Mouse (Mus musculus) left cerebral cortex, postnatal 10 days (tissue): ENCODE data around the gene Gm17482. TPM values are rescaled to one million over a fixed set of nuclear protein-coding genes. Genes with fewer than 3 reads are reported as not detected.

Experiments used
- DNase-seq, 2 experiments: peaks; one replicate each; pipeline ENCODE4 v3.0.0; 2021 to 2022; ENCODE audit warnings: low spot score in 2 of 2, mixed read lengths in 1 of 2; ENCODE audit errors: extremely low spot score in 1 of 2
- intact Hi-C: fragments of 180-260 bp; cut with DNase I; formaldehyde crosslinking; loops from one replicate; pipeline ENCODE4 v1.15.1; 2025
- total RNA-seq, 2 experiments: library from RNA; stranded (reverse); gene quantifications; 2 replicates each; pipeline ENCODE4 v1.2.3; 2021

The Gm17482 gene
- total RNA-seq, 2 experiments from 2014 or later: not detected

DNA sequence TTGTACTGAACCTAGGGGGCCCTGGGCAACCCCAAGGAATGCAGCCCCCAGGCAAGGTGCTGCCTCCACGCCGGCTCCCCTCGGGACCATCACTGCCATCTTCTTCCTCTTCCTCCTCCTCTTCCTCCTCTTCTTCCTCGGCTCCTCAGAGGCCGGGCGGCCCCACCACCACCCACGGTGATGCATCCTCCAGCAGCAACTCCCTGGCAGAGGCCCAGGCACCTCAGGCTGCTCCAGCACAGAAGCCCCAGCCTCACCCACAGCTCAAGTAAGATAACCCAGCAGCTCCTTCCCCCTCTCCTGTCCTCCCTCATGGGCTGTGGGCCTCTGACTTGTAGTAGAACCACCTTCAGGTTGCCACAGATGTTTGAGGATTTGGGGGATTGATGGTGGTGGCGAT lies 50.9 kb downstream of the Gm17482 start:
- DNase-seq: peak in 1 of 2 experiments; percentile 38
- intact Hi-C loops: no loop called here

DNA sequence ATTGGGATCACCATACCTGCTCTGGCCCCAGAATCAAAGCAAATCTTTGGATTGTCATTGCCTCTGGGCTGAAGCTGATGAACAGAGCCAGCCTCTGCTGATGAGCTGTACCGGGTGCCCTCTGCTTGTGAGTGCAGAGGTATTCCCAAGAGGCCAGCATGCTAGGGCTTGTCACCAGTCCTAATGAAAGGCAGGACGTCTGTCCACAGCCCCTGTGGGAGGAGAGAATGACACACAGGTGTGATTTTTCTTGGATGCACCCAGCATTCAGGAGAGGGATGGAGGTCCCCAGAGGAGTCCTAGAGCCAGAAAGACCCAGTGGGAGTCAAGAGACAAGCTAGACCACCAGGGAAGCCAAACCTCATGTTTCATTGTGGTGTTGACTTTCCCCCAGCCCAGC lies 52.5 kb downstream of the Gm17482 start:
- intact Hi-C loops: no loop called here
- DNase-seq: no peak

DNA sequence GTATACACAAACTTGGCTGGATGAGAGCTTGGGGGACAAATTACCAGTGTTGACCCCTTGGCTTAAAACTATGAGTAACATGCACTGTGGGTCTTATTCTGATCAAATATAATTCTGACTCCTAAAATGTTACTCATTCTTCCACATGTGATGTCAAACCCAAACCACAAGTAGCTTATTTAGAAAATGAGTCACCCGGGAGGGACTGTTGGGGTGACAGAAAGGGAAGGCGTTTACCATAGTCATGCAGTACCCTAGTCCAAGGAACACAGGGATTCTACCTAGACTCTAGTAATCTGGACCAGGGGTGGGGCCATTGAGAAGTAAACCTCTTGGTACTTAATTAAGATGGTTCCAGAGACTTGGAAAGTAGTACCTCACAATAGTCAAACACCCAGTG lies 57.0 kb downstream of the Gm17482 start:
- no peak for DNase-seq
- intact Hi-C loops: no loop called here

DNA sequence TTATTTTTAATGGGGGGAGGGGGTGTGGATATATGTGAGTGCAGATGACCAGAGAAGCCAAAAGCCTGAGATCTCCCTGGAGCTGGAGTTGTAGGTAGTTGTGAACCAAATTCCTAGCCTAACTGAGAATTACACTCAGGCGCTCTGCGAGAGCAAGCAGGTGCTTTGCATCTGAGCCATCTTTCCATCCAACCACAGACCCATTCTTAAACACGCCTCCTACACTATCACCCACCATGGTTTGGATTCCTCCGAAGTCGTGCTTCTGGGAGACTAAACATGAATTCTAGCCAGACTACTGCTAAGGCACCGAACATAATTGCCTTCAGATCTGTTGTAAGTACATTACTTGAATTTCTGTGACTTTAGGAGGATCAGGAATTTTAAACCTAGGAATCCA lies 59.3 kb downstream of the Gm17482 start:
- intact Hi-C loops: no loop called here
- DNase-seq: peak in 1 of 2 experiments; percentile 38

DNA sequence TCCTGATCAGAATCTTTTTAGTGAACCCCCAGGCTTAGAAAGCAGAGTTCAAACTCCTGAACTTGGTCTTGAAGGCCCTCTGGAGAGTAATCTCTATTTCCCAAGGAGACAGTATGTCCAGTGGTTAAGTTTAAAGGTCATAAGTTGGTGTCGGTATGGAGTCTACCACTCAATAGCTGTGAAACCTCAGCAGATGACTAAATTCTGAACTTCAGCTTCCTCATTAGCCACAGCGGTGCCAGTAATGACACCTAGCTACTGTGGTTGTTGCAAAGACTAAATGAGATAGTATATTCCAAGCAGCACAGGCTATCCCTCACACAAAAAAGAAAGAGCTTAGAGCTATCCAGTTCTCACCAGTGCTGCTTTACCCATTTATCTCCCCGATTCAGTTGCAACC lies 61.1 kb downstream of the Gm17482 start:
- intact Hi-C loops: no loop called here
- no peak for DNase-seq

DNA sequence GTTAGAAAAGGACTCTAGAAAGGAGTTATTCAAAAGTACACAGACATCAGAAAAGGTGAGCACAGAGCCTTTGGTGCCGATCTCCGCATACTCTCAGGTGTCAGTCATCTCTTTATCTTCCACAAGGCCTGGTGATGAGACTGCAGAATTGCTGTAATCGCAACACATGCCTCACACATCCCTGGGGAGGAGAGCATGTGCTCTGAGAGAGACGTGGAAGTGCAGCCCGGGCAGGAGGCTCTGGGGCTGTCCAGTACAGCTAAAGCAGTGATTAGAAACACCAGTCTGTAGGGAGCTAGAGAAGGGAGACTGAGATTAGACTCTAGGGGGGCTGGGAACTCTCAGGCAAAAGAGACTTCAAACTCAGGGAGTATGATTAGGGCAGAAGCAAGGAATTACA lies 63.4 kb downstream of the Gm17482 start:
- DNase-seq: no peak
- intact Hi-C loops: no loop called here

DNA sequence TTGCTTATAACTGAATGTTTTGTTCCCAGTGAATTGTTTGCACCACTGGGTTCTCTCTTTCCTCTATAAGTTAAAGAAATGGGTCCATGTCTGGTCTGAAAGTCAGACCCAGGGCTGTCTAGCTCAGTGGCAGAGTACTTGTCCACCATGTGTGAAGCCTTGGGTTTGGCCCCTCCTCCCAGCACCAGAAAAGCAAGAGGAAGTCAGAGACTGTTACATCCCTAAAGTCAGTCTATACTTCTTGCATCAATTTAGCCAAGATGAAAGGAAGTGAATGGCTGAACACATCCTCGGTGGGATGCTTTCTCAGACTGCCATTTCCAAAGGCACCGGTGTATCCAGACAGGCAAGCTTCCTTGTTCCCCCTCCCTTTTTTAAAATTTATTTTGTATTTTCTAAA lies 63.9 kb downstream of the Gm17482 start:
- intact Hi-C loops: no loop called here
- no peak for DNase-seq

DNA sequence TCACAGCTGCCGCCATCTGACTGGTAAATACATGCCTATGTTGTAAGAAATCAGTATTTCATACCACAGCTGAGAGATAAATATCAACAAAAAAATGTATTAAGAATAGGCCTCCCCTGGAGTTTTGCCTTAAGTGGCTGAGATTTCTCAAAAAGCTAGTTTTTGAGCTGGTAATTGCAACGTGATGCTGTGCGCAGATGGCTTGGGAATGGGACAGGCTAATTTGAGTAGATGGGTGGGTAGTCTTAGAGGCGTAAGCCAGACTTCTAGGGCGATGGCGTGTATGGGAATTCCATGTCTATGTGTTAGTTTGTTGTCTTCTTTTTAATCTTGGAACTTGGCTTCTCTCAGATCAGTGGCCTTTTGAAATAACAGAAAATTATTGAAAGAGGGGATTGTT lies 64.7 kb downstream of the Gm17482 start:
- intact Hi-C loops: no loop called here
- peak in 1 of 2 experiments; percentile 45 for DNase-seq

DNA sequence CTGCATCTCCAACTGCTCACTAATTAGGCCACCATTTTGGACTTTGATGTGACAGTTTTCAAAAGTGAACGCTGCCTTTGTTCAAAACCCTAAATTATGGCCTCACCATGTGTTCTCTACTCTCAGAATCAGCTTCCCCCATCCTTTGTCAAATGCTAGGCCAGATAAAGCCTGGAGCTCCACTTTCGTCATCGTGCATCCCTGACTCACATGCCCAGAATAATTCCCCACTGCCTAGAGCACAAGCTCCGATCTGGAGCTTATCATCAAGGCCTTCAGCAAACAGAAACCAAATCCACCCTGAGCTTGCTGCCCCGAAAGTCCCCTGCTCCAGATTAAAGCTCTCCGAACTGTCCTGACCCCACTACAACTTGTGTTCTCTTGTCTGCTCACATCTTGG lies 65.5 kb downstream of the Gm17482 start:
- intact Hi-C loops: no loop called here
- DNase-seq: no peak

DNA sequence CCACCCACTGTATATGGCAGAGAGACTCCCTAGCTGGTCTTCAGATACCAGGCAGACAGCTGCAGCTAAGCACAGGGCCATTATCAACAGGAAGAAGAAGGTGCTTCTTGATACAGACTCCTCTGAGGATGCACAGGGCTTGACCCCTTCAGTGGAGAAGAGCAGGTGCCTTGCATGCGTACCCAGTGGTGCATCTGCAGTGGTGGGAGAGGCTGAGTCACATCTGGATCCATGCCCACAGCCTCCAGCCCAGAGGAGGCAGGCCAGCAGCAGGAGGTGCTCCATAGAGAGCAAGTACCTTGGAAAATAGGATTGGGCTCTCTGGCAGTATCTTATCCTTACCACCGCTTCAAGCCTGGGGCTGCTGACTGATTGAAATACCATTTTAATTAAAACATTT lies 66.7 kb downstream of the Gm17482 start:
- intact Hi-C loops: no loop called here
- no peak for DNase-seq

DNA sequence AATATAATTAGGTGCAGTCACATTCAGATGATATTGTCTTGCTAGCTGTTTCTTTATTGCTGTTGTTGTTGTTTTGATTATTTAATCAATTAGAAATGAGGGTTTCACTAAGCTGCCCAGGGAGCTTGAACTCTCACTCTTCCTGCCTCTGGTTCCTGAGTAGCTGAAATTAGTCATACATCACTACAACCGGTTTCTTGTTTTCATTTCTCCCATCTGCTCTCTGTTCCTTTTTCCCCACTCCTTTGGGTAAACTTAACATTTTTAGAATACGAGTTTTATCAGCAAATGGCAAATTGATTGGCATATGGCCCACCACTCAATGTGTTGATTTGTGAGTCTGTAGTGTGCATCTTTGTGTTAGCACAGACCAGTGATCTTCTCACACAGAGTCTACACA lies 80.0 kb downstream of the Gm17482 start:
- no peak for DNase-seq
- intact Hi-C loops: no loop called here

Other genes with a start within 250 kb of the Gm17482 start
- 10 to 100 TPM; 20.8 to 21.1 TPM for gene Tamm41, start 189.5 kb upstream of the Gm17482 start, total RNA-seq
- gene Syn2, start 92.4 kb upstream of the Gm17482 start, total RNA-seq: 100 to 1,000 TPM; 399 to 403 TPM
- gene Timp4, start 24.9 kb downstream of the Gm17482 start, total RNA-seq: 10 to 100 TPM; 11.8 to 19.4 TPM
- 1 to 10 TPM; 2.8 to 3.7 TPM for gene Pparg, start 133.6 kb downstream of the Gm17482 start, total RNA-seq